Mouse (Mus musculus): ENCODE measurements around the gene Pgam5. TPM values are rescaled to one million over a fixed set of nuclear protein-coding genes. Genes with fewer than 3 reads are reported as not detected.

Pgam5 gene
- 49.5 and 51.4 TPM in 2 replicates for total RNA-seq (2021)
- long read RNA-seq, experiment 1, transcript Pgam5-201 (6 exons, 2,044 nt) = major isoform, 53 of 107 reads
- long read RNA-seq, experiment 1, transcript Pgam5-202 (6 exons, 2,098 nt) = minor isoform, 48 of 107 reads
- long read RNA-seq, experiment 1, partial matches to known transcripts = 3 of 107 reads
- long read RNA-seq, experiment 1, other reads (novel, unspliced or antisense) = 3 of 107 reads
- long read RNA-seq, experiment 2, transcript Pgam5-201 (6 exons, 2,044 nt) = minor isoform, 31 of 76 reads
- long read RNA-seq, experiment 2, transcript Pgam5-202 (6 exons, 2,098 nt) = major isoform, 34 of 76 reads
- long read RNA-seq, experiment 2, partial matches to known transcripts = 3 of 76 reads
- long read RNA-seq, experiment 2, other reads (novel, unspliced or antisense) = 8 of 76 reads

DNA sequence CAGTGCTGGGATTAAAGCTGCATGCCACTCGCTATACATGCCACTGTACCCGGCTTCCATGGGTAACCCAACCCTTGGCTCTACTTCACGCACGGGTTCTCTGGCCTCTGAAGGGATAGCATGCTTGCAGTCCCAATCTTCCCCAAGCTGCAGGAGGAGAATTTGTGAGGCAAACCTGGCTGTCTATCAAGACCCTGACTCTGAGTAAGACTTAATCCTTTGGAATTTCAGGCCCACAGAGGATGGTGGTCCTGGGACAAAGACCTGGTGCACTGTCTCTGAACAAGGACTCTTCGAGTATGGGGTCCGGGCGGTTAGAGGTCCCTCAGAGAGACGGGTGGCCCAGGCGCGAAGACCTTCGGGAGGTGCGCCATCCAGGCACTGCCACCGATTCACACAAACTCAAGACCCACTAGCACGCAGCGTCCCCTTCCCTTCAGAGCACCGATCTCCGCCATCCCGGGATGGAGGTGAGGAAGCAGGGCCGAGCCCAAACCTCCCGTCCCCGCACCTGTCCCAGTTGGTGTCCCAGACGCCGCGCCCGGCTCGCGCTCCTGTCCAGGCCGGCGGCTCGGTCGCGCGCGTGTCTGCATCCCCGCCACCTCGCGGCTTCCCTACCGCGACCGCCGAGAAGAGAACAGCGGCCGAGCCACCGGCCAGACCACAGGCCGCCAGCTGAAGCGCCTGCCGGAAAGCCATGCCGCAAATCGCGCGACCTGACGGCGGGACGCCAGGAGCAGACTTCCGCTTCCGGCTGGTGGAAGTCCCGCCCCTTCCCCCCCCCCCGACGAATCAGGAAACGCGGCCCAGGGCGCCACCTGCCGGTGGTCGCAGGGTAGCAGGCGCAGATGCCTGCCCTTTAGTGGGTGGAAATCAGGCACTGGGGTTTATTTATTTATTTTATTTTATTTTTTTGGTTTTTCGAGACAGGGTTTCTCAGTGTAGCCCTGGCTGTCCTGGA lies at the start of gene Pgam5:
TSS of gene Pgam5 (minus strand) at position 773 of the 961 bp plus-strand sequence.
- DNase-seq = peak; percentile 96

DNA sequence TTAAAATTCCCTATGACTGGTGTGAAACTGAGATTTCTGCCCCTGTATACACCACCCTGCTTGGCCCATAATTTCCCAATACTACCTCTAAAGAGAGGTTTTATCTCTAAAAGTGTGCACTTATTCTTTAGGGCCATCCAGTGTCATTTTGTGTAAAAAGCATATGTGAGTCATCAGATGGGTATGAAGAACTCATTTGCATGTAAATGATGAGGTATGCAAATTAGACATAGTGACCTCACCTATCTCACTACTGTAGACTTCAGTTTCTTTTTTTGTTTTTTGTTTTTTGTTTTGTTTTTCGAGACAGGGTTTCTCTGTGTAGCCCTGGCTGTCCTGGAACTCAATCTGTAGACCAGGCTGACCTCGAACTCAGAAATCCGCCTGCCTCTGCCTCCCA lies 43.4 kb upstream of the Pgam5 start:
- DNase-seq = no peak

DNA sequence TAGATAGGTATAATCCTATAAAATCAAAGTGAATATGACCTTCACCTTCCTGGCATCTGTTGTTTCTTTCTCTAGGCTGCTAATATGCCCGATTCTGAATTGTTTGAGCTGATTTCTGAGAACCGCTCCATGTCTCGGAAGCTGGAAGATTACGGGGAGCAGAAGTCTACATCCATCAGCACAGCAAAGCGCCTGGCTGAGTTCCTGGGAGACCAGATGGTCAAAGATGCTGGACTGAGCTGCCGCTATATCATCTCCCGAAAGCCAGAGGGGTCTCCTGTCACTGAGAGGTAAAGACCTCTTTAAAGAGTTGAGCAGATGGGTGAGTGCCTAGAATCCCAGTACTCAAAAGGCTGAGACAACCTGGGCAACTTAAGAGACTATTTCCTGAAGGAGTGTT lies 39.1 kb upstream of the Pgam5 start:
- no peak for DNase-seq

DNA sequence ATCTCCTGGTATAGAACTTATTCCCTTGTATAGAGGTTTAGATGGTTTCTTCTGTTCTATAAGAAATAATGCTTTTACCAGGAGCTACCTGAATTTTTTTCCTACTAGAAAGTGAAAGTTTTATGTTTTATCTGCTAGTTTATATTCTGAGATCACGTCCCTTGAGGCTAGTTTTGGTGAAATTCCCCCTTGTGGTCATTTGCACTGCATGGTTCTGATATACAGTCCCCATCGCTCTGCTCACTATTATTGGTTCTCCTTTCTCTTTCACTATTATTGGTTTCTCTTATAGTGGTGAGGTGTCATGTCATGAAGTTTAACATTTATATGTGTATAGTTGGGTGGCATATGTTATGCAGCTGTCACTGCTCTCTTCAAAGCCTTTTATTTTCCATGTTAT lies 30.9 kb upstream of the Pgam5 start:
- no peak for DNase-seq

DNA sequence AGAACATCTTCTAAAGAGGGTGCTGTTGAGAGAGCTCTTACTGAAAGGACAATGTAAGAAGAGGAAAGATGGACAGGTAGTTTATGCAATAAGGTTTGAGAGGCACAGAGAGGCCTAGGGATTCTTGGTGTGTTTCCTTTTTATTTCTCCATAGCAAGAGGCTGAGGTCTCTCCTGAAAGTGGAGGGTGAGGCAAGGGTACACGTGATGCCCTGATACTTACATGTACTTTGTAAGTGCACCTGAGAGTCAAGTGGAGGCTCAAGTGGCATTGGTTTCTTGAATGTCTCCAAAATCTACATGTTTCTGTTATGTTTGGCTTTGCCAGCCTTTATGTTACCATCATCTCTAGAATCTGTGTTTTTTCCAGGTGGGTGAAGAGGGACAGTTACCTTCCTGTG lies 26.9 kb upstream of the Pgam5 start:
- no peak for DNase-seq

DNA sequence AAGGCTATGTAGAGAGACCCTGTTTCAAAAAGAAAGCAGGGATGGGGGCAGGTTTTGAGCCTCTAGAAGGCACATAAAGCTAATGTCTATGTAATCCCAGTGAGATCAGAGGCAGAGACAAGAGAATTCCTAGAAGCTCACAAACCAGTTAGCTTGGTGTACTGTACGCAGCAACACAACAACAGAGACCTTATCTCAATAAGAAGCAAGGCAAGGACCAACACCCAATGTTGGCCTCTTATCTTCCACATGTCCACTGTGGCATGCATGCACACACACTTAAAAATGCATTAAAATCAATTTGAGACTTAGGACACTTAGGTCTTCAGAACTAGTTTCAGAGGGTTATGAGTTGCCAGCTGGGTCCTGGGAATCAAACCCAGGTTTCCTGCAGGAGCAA lies 21.9 kb upstream of the Pgam5 start:
- DNase-seq = no peak

DNA sequence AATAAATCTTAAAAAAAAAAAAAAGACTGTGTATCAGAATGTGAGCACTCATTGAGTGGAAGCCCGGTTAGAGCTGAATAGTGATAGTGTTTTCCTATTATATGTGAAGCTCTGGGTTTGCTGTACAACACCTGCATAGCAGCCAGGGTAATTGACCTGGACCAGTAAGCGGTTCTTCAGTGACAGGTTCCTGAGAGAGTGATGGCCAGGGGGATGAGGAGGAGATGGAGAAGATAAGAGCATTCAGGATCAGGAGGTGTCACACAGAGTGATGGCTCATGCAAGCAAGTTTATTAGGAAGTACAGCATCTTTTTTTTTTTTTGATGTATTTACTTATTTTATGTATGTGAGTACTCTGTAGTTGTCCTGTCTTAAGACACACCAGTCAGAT lies 17.4 kb upstream of the Pgam5 start:
- DNase-seq = no peak

DNA sequence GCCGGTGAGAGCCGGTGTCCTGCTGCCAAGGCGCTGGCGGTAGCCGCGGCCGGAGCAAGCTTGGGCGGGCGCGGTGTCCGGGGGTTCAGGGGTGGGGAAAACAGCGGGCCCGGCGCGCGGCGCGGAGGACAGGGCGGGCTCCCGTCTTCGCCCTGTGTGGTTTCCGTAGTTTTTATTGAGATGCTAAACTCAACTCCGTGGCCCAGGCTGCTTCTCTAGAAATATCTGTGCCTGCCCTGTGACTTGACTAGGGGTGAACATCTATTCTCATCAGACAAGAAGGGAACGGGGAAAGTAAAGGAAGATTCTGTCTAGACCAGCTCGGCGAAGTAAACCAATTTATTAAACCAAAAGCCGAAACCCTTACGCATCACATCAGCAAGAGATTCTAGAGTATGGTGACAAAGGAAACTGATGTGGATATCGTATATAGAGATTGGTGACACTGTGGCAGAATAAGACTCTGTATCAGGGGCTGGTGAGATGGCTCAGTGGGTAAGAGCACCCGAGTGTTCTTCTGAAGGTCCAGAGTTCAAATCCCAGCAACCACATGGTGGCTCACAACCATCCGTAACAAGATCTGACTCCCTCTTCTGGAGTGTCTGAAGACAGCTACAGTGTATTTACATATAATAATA lies 16.9 kb upstream of the Pgam5 start:
- no peak for DNase-seq

DNA sequence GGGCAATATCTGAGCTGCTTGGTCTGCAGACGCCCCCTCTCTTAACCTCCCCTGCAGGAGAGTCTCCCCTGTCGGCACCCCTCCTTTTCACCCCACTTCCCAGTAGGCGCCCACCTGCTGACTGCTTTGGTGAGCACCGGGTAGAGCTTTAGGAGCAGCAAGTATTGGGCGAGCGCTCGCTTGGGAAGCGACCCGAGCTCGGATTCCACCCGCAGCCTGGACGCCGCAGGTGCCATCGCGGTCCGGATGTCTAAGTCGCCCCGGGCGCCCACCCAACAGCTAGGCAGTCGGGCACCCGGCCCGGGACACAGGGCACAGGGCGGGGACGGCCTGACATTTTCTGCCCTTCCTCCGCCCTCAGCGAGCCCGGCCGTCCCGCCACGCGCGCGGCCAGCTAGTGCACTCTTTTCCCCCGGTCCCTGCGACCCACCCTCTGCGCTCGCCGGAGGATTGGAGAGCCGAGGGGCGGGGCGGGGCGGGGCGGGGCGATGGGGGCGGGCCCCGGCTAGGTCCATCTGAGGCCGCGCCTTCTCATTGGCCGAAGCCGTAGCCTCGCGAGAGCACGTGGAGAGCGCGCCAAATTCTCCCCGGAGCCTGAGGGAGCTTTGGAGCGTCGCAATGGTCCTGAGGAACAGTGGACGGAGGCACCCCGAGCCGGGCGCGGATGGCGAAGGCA lies 16.2 kb upstream of the Pgam5 start, which contains the start of the genes Pxmp2 and Pole:
TSS of gene Pxmp2 (minus strand) at position 417 of the 676 bp plus-strand sequence.
TSS of gene Pole (plus strand) at position 537 of the 676 bp plus-strand sequence.
- peak; percentile 96 for DNase-seq

DNA sequence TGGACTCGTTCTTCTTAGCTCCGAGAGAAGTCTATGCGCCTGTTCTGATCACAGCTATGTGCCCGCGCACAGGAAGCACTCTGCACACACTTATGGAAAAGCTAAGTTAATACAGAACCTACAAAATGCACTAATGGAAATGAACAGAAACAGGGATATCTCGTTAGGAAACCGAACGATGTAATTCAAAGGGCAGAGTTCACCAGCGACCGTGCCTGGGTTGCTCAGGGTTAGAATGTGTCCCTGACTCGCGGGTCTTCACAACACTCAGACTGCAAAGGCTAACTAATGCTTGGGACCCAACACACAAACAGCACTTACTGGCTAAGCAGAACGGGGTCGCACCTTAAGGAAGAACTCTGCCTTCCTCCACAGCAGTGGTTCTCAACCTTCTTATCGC lies 15.4 kb upstream of the Pgam5 start:
- peak; percentile 13 for DNase-seq

DNA sequence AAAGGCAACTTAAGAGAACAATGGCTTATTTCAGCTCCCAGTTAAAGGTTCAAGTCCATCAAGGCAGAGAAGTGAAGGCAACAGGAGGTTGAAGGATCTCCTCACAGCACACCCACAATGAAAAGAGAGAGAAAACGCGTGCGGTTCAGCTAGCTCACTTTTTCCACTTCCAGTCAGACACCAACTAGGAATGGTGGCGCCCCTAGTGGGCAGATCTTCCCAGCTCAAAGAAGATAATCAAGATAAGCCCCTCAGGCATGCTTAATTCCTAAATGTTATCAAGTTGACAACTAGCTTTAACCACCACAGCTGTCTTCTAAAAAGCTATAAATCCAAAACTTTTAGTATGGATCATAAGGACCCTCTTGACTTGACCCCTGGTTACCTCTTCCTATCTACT lies 14.8 kb upstream of the Pgam5 start:
- DNase-seq = peak; percentile 79

DNA sequence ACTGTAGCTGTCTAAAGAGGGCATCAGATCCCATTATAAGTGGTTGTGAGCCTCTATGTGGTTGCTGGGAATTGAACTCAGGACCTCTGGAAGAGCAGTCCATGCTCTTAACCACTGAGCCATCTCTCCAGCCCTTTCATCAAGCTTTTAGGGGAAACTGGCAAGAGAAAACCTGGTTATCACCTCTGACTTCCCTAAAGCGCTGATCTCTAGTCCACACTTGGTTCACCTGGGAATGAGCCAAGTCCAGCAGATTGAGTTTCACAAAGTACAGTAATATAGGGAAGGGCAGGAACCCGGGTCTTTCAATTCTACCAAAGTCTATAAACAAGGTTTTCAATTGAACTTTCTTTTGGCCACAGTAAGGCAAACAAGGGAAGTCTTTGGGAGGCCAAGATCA lies 12.3 kb upstream of the Pgam5 start:
- DNase-seq = no peak

DNA sequence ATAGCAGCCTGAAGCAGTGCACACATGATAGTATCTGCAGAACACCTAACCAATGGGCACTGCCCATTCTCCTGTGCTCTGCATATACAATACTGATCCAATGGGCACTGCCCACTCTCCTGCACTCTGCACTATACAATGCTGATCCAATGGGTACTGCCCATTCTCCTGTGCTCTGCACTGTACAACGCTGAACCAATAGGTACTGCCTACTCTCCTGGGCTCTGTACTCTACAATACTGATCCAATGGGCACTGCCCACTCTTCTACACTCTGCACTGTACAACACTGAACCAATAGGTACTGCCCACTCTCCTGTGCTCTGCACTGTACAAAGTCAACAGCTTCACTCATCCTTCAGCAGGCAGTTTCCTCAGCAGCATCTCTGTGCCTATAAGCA lies 7.2 kb upstream of the Pgam5 start:
- no peak for DNase-seq

DNA sequence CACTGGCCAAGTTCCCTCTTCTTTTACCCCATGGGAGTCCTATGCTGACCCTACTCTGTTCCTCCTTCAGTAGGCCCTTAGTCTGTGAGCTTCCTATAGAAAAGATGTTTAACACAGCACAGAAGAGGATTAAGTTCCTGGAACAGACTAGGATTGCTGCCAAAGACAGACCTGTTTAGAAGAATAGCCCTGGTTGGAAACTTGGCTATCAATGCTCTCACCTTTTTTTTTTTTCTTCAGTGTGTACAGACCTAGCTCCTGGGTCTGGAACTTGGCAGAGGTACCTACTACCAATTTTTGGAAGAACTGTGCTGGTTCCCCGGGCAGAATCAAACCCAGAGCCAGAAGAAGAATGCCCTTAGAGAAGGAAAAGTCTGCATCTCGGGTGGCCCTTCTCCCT lies 6.7 kb upstream of the Pgam5 start:
- no peak for DNase-seq

DNA sequence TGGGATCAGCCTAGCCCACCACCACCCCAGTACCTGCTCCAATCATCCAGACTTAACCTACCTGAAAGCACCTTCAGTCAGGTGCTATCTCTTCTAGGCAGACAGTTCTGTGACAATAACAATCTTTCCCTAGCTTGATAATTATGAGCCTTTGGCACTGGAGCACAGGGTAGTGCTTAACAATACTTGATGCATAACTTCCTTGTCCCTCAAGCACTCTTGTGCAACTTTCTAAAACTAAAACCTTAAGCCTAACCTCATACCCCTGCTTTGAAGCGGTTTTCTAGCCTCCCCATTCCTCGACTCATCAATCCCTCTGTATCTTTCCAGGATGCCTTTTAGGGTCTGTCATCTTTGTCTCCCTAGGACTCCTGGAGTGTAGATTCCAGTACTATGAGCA lies 5.1 kb upstream of the Pgam5 start:
- DNase-seq = no peak

DNA sequence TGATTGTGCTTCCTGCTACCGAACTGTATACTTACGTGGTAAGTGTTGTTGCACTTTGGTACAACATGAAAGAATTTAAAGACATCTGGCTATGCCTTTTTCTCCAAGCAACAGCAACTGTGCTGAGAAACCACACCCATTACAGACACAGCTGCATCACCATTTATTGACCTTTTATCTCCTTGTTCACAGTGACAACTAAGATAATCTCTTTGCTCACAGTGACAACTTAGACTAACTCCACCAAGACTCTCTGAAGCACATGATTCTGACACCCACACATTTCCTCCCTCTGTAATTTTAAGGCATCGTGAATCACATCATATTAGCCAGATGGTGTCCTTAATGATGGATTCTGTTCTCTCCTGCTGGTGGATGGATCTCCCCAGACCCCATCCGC lies 4.4 kb upstream of the Pgam5 start:
- no peak for DNase-seq

DNA sequence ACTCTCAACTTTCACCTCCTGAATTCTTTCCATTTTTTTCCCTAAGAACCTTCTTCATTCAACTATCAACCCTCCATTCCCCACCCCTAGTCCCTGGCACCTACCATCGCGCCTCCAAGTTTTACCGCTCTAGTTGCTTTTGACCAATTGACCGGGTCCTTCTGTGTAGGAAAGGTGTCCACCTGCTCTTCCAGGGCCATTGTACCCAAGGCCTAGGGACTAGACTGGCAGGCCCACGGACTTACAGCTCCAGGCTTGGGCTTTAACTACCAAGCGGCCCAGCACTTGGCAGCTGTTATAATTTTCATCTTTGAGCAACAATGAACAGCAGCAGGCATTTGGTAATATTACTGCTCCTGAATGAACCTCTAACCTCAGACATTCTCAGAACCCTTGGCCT lies 529 bp upstream of the Pgam5 start:
- no peak for DNase-seq

DNA sequence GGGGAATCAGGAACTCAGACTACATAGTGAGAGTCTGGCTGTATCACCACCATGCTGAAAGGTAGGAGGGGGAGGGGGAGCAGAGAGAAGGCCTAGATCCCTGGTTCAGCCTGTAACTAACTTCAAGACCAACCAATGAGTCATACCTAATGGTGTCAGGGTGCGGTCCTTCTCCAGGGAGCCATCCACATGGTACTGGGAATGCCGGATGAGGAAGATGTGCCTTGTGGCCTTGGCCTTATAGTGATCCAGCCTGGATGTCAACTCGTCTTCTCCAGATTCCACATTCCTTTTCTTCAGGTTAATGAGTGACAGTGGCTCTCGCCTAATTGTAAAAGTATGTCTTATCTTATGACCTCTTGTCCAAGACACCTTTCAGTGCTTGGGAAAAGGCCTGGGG lies 2.8 kb downstream of the Pgam5 start:
- DNase-seq = no peak

DNA sequence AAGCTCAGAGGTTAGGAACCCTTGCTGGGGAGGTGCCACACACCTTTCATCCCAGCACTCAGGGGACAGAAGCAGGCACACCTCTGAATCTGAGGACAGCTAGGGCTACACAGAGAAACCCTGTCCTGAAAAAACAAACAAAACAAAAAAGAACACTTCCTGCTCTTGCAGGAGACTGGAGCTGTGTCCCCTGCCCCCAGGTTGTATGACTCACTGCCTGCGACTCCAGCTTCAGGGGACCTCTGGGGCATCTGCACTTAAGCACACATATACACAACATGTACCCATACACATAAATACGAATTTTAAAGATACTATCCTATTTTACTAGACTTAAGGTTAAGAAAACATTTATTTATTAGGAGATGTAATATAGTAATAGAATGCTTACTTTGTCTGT lies 25.6 kb downstream of the Pgam5 start:
- DNase-seq = no peak

DNA sequence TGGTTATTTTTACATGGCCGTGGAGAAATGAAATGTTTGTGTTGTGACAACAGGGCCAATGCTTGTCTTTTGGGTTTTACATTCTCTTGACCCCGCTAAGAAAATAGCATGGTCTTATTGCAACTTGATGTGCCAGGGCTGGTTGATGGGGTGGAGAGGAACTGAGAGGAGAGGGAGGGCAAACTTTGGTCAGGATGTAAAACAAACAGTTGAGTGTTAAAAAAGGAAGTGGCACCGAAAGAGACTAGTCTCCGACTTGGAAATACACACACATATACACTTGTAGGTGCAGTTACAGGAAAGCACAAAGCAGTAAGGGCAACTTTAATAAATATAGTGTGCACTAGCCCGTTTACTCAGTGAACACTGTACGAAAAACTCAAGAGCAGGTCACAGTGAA lies 37.4 kb downstream of the Pgam5 start:
- DNase-seq = no peak

DNA sequence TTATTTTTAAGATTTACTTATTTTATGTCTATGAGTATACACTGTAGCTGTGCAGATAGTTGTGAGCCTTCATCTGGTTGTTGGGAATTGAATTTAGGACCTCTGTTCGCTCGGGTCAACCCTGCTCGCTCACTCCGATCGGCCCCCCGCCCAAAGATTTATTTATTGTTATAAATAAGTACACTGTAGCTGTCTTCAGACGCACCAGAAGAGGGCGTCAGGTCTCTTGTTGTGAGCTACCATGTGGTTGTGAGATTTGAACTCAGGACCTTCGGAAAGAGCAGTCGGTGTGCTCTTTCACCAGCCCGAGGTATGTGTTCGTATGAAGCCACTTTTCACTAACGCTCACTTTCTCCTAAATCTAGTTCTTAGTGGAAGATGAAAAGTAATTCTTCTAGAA lies 38.1 kb downstream of the Pgam5 start:
- peak; percentile 32 for DNase-seq

DNA sequence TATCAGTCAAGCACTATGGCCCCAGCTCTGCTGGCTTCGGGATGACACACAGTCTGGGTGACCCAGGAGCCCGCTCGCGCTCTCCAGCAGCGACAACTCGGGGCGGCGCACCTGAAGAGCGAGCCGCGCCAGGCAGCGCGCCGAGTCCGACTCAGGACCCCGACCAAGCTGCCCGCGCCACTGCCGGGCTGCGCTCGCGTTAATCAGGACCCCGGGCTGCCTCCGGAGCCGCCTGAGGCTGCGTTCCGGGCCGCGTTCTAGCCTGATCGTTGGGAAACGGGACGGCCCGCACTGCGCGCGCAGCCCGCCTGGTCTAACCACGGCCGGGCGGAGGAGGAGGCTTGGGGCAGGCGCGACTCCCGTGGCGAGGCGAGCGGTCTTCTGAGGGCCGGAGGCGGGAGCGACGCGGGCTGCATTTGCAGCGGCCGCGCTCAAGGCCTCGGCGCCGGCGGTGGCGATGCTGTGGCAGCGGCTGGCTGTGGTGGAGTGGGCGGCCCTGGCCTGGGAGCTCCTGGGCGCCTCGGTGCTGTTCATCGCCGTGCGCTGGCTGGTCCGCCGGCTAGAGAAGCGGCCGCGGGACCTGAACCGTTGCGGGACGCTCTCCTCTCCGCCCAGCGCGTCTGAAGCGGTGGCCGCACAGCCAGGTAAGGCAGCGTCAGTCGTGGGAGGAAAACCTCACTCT lies 38.8 kb downstream of the Pgam5 start, which contains the start of gene Ankle2:
TSS of gene Ankle2 (plus strand) at position 225 of the 682 bp plus-strand sequence.
- DNase-seq = peak; percentile 96
